Mouse (Mus musculus): ENCODE data around the gene D10Wsu102e. TPM values are rescaled to one million over a fixed set of nuclear protein-coding genes. Genes with fewer than 3 reads are reported as not detected.
"Not testable (repeated sequence)": the region's sequence is repeated elsewhere in the genome, so short reads cannot be mapped to it uniquely, and the experiment has no call there.

D10Wsu102e gene
- polyA plus RNA-seq, 1 experiment from 2014 or later: 0.39 TPM

DNA sequence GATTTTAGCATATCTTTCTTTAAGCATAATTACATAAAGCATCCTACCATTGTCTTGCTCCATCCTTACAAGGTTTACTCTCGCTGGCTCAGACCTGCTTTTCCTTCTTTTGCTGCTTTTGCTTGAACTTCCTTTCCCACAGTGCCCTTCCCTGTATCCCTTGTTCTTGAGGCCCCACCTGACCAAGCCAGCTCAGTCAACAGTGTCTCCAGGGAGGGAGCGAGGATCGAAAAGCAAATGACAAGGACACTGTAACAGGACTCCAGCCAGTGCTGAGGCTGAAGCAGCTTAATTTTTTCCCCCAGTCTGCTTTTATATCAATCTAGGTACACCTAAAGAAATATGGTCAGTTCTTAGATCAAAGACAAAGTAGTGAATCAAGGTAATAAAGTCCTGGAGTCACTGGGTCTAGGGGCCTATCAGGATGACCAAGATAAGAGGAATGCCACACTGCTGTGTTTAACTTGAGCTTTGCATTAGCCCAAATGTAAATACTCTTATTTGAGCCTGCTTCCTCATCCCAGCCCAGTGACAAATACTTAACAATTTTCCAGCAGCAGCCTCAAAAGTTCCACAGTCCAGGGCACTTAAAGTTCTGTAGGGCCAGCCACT, 14.1 kb downstream of the D10Wsu102e start:
- Histone ChIP-seq H3K4me2 (ENCODE audit: low read depth, low read length) (no peak overlapping the region), H3K9me3 (replicated peaks; ENCODE audit: control insufficient read depth, low read length) (no peaks in the 10 kb centered on the region), H3K4me1 (ENCODE audit: control insufficient read depth, insufficient read depth, low read length) (peaks cover 19% of the 10 kb centered on the region), H3K27me3 (ENCODE audit: control insufficient read depth, insufficient read depth, low read length) (no peaks in the 10 kb centered on the region), H3K36me3 (ENCODE audit: control insufficient read depth, insufficient read depth) (peaks cover 15% of the 10 kb centered on the region), H3K27ac (ENCODE audit: low read length) (no peak overlapping the region), H3K9ac (ENCODE audit: low read length) (no peak overlapping the region), H3K4me3 (ENCODE audit: low read length) (no peak overlapping the region)
- ATAC-seq (replicated peaks; ENCODE audit: extremely low read depth, insufficient read depth, low FRiP score): no peak
- 85% methylated on average over 3 of the region's 3 CpGs for WGBS

DNA sequence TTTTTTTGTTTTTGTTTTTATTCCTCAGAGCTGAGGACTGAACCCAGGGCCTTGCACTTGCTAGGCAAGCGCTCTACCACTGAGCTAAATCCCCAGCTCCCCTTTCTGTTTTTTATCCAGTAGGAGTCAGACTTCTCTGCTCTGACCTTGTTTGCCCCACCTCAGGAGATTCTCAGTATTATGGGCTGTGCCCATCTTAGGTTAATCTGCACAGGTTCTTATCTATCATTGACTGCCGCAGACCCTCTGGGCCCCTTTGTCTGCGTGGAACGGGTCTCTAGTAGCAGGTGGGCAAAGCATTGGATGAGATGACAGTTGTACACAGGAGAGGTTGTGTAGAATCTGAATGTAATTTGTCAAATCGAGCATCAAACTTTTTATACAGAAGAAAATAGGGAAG, 15.4 kb downstream of the D10Wsu102e start:
- H3K9me3 ChIP-seq (replicated peaks; ENCODE audit: control insufficient read depth, low read length); H3K27ac ChIP-seq (ENCODE audit: low read length); H3K4me2 ChIP-seq (ENCODE audit: low read depth, low read length); H3K27me3 ChIP-seq (ENCODE audit: control insufficient read depth, insufficient read depth, low read length); H3K4me3 ChIP-seq (ENCODE audit: low read length); H3K9ac ChIP-seq (ENCODE audit: low read length); ATAC-seq (replicated peaks; ENCODE audit: extremely low read depth, insufficient read depth, low FRiP score): not testable (repeated sequence)
- 87% methylated on average over 5 of the region's 5 CpGs for WGBS
- Histone ChIP-seq H3K36me3 (ENCODE audit: control insufficient read depth, insufficient read depth) (peaks cover 14% of the 10 kb centered on the region), H3K4me1 (ENCODE audit: control insufficient read depth, insufficient read depth, low read length) (peaks cover 19% of the 10 kb centered on the region)

DNA sequence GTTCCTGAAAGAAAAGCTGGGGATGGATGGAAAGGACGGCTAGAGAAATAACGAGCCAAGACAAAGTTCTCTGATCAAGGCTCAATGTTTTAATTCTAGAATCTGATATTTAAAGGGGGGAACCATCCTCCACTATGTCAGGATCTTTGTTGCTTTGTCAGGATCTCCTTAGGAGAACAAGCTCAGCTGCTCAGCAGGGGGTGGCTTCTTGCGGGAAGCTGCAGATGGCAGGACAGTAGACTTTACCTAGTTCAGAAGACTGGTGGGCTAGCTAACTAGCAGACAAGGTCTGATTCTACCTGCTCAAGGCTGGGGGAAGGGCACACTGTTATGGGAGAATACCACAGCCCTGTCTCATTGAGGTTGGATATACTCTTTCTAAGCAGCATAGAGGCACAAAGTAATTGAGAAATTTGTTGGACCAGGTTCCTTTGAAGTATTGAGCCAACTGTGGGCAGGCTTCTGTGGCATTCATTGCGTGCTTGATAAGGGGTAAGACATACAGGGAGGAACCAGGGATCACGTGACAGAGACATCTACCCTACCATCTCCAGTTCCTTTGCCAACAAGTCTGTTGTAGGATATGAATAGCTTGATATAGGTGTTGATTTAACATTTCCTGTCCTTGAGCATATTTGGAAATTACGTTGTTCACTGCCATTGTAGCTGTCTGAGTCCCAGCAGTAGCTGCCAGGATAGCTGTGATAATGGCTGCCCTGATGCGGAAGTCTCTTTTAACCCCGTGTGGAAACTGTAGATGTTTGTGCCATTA, 17.1 kb downstream of the D10Wsu102e start:
- no peak overlapping the region for H3K27ac ChIP-seq (ENCODE audit: low read length)
- H3K36me3 ChIP-seq (ENCODE audit: control insufficient read depth, insufficient read depth): peaks cover 5% of the 10 kb centered on the region; the same call in 1 of the 2 replicates
- no peaks in the 10 kb centered on the region for H3K9me3 ChIP-seq (replicated peaks; ENCODE audit: control insufficient read depth, low read length)
- peaks cover 19% of the 10 kb centered on the region for H3K4me1 ChIP-seq (ENCODE audit: control insufficient read depth, insufficient read depth, low read length)
- H3K9ac ChIP-seq (ENCODE audit: low read length): no peak overlapping the region
- H3K4me3 ChIP-seq (ENCODE audit: low read length): no peak overlapping the region
- 64% methylated on average over 8 of the region's 8 CpGs for WGBS
- H3K4me2 ChIP-seq (ENCODE audit: low read depth, low read length): no peak overlapping the region
- 0 out of 2 replicates have a peak, but pooled peaks have one; percentile 29 for ATAC-seq (replicated peaks; ENCODE audit: extremely low read depth, insufficient read depth, low FRiP score)
- H3K27me3 ChIP-seq (ENCODE audit: control insufficient read depth, insufficient read depth, low read length): no peaks in the 10 kb centered on the region

DNA sequence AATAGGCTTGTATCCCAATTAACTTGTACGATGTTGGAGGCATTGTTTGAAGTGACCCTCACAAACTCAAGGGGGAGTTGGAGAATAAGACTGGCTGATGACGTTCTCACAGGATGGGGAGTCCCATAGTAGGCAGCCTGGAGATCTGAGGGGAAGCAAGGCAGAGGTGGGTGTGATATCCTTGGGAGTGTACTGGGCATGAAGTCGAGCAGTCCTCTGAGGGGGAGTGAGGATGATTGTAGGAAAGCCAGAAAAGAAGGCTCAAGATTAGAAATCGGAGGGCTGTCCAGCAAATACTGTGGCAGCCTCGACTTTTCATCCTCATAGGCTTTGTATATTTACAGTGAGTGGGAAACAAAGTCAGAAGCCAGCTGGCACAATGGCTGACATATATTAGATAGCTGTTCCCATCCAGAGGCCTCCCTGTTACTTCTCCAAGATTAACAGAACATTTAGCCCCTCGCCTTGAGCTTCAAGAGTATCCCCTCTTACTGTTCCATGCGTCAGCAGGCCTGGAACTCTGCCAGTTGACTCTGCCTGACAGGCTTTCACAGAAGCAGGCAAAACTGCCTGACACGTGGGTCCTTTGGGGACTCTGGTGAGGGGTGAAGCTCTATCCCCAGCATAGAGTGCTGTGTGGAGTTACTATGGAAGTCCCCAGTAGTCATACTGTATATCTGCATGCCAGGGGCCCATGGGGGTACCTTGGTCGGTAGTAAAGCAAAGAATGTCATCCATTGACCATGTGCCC, 18.2 kb downstream of the D10Wsu102e start:
- Histone ChIP-seq H3K9ac (ENCODE audit: low read length) (no peak overlapping the region), H3K4me3 (ENCODE audit: low read length) (no peak overlapping the region), H3K27ac (ENCODE audit: low read length) (peak overlapping the region; percentile 30; the same call in 1 of the 2 replicates), H3K27me3 (ENCODE audit: control insufficient read depth, insufficient read depth, low read length) (no peaks in the 10 kb centered on the region), H3K4me1 (ENCODE audit: control insufficient read depth, insufficient read depth, low read length) (peaks cover 19% of the 10 kb centered on the region), H3K4me2 (ENCODE audit: low read depth, low read length) (no peak overlapping the region), H3K36me3 (ENCODE audit: control insufficient read depth, insufficient read depth) (0 out of 2 replicates have a peak, but pooled peaks cover 3% of the 10 kb centered on the region), H3K9me3 (replicated peaks; ENCODE audit: control insufficient read depth, low read length) (no peaks in the 10 kb centered on the region)
- 46% methylated on average over 9 of the region's 9 CpGs for WGBS
- peak; percentile 43; the same call in 1 of the 2 replicates for ATAC-seq (replicated peaks; ENCODE audit: extremely low read depth, insufficient read depth, low FRiP score)

DNA sequence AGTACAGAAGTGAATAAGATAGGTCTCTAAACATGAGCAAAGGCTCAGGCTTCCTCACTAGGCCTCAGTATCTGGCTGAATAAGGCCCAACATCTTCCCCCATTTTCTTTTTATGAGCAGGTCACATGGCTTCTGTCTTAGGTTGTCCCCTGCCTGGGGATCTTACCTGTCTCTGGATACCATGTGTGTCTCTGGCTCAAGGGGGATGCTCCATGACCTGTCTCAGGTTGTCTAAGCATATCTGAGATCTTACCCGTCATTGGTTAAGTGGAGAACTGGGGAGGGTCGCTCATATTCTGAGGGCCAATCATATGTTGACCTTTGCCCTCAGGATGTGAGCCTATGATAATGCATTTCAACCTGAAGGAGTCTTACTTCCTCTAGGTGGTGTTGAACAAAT, 20.5 kb downstream of the D10Wsu102e start:
- H3K4me2 ChIP-seq (ENCODE audit: low read depth, low read length): no peak overlapping the region
- no peak for ATAC-seq (replicated peaks; ENCODE audit: extremely low read depth, insufficient read depth, low FRiP score)
- no peaks in the 10 kb centered on the region for H3K36me3 ChIP-seq (ENCODE audit: control insufficient read depth, insufficient read depth)
- H3K27me3 ChIP-seq (ENCODE audit: control insufficient read depth, insufficient read depth, low read length): no peaks in the 10 kb centered on the region
- H3K27ac ChIP-seq (ENCODE audit: low read length): no peak overlapping the region
- H3K4me1 ChIP-seq (ENCODE audit: control insufficient read depth, insufficient read depth, low read length): peaks cover 19% of the 10 kb centered on the region
- no peak overlapping the region for H3K9ac ChIP-seq (ENCODE audit: low read length)
- H3K9me3 ChIP-seq (replicated peaks; ENCODE audit: control insufficient read depth, low read length): no peaks in the 10 kb centered on the region
- whole genome bisulfite sequencing: 88% methylated on average over 2 of the region's 2 CpGs
- no peak overlapping the region for H3K4me3 ChIP-seq (ENCODE audit: low read length)

DNA sequence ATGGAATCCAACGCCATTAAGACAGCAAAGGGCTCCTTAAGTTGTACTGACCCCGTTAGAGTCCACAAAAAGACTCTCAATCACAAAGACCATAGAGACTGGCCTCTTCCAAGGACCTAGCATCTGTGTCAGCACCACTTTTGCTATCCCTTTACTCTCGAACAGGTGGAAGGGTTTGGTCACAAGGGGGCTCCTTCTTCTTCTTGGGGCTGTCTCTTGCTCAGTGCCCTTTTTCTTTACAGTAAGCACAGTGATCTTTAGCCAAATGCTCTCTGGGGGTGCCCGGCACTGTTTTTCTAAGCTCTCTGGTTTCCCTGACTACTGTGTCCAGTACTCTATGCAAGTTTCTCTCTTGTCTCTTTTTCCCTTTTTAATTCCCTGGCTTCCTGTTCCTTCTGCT, 22.5 kb downstream of the D10Wsu102e start:
- no peak for ATAC-seq (replicated peaks; ENCODE audit: extremely low read depth, insufficient read depth, low FRiP score)

DNA sequence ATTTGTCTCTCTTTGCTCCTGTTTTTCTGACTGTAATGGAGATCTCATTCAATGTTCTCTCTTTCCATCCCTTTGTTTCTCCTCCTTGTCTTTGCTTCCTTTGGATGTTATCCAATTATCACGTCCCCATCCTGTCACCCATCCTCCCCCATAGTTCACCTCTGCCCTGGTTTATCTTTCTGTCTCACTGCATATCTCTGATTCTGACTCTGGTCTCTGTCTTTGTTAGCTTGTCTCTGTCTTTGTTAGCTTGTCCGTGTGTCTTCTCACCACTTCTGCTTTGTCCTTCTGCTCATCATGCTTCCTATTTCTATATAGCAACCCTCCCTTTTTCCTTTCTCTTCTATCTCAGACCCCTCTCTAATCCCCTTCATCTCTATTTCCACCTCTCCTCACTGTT, 23.0 kb downstream of the D10Wsu102e start:
- ATAC-seq (replicated peaks; ENCODE audit: extremely low read depth, insufficient read depth, low FRiP score): no peak
- H3K27me3 ChIP-seq (ENCODE audit: control insufficient read depth, insufficient read depth, low read length): no peaks in the 10 kb centered on the region
- no peaks in the 10 kb centered on the region for H3K36me3 ChIP-seq (ENCODE audit: control insufficient read depth, insufficient read depth)
- no peak overlapping the region for H3K9ac ChIP-seq (ENCODE audit: low read length)
- H3K4me1 ChIP-seq (ENCODE audit: control insufficient read depth, insufficient read depth, low read length): peaks cover 10% of the 10 kb centered on the region
- no peak overlapping the region for H3K4me2 ChIP-seq (ENCODE audit: low read depth, low read length)
- no peaks in the 10 kb centered on the region for H3K9me3 ChIP-seq (replicated peaks; ENCODE audit: control insufficient read depth, low read length)
- 54% methylated on average over 2 of the region's 2 CpGs for WGBS
- H3K27ac ChIP-seq (ENCODE audit: low read length): no peak overlapping the region
- no peak overlapping the region for H3K4me3 ChIP-seq (ENCODE audit: low read length)

More for the DNA sequence above, 22.5 kb downstream of the D10Wsu102e start:
- 89% methylated on average over 4 of the region's 4 CpGs for WGBS
- peaks cover 14% of the 10 kb centered on the region for H3K4me1 ChIP-seq (ENCODE audit: control insufficient read depth, insufficient read depth, low read length)
- no peak overlapping the region for H3K27ac ChIP-seq (ENCODE audit: low read length)
- H3K27me3 ChIP-seq (ENCODE audit: control insufficient read depth, insufficient read depth, low read length): no peaks in the 10 kb centered on the region
- no peaks in the 10 kb centered on the region for H3K9me3 ChIP-seq (replicated peaks; ENCODE audit: control insufficient read depth, low read length)
- no peak overlapping the region for H3K4me3 ChIP-seq (ENCODE audit: low read length)
- H3K9ac ChIP-seq (ENCODE audit: low read length): no peak overlapping the region
- no peak overlapping the region for H3K4me2 ChIP-seq (ENCODE audit: low read depth, low read length)
- H3K36me3 ChIP-seq (ENCODE audit: control insufficient read depth, insufficient read depth): no peaks in the 10 kb centered on the region

DNA sequence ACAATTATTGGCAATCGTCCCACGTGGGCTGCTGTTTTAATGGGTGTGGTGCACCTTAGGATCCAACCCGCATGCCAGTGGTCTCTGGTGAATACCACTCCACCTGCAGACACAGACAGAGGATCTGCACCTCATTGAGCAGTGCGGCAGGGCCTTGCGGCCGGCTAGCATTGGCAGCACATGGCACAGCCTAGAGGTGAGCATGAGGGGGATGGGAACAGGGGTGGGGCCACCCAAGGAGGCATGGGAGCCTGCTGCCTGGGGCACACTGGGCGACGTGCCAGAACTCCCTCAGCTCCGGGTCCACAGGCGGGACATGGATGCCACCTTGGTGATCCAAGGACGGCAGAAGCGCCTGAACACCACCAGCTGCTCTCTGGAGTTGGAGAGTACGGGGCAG, 23.8 kb downstream of the D10Wsu102e start:
- 86% methylated on average over 13 of the region's 13 CpGs for WGBS
- no peak overlapping the region for H3K9ac ChIP-seq (ENCODE audit: low read length)
- no peaks in the 10 kb centered on the region for H3K27me3 ChIP-seq (ENCODE audit: control insufficient read depth, insufficient read depth, low read length)
- H3K36me3 ChIP-seq (ENCODE audit: control insufficient read depth, insufficient read depth): no peaks in the 10 kb centered on the region
- H3K27ac ChIP-seq (ENCODE audit: low read length): no peak overlapping the region
- ATAC-seq (replicated peaks; ENCODE audit: extremely low read depth, insufficient read depth, low FRiP score): no peak
- peaks cover 1% of the 10 kb centered on the region; the same call in 1 of the 2 replicates for H3K4me1 ChIP-seq (ENCODE audit: control insufficient read depth, insufficient read depth, low read length)
- H3K9me3 ChIP-seq (replicated peaks; ENCODE audit: control insufficient read depth, low read length): no peaks in the 10 kb centered on the region
- H3K4me3 ChIP-seq (ENCODE audit: low read length): no peak overlapping the region
- no peak overlapping the region for H3K4me2 ChIP-seq (ENCODE audit: low read depth, low read length)
